Mouse (Mus musculus): ENCODE data around the gene Thada.

Gene Thada

GRCm38 (mm10) chr17:84478276-84478675 lies 12.3 kb upstream of the Thada start:
- ATAC-seq (ENCODE audit: insufficient number of reproducible peaks, low FRiP score, low TSS enrichment) = no peak

GRCm38 (mm10) chr17:84477176-84477575 lies 11.2 kb upstream of the Thada start:
- no peak for ATAC-seq (ENCODE audit: insufficient number of reproducible peaks, low FRiP score, low TSS enrichment)

- no peak for ATAC-seq (ENCODE audit: insufficient number of reproducible peaks, low FRiP score, low TSS enrichment)
Observed at GRCm38 (mm10) chr17:84474312-84474711, 8.3 kb upstream of the Thada start.

GRCm38 (mm10) chr17:84435012-84435411 lies 31.0 kb downstream of the Thada start:
- no peak for ATAC-seq (ENCODE audit: insufficient number of reproducible peaks, low FRiP score, low TSS enrichment)

GRCm38 (mm10) chr17:84434233-84434632 lies 31.8 kb downstream of the Thada start:
- ATAC-seq (ENCODE audit: insufficient number of reproducible peaks, low FRiP score, low TSS enrichment) = no peak

GRCm38 (mm10) chr17:84431991-84432390 lies 34.0 kb downstream of the Thada start:
- no peak for ATAC-seq (ENCODE audit: insufficient number of reproducible peaks, low FRiP score, low TSS enrichment)

GRCm38 (mm10) chr17:84424258-84424657 lies 41.7 kb downstream of the Thada start:
- ATAC-seq (ENCODE audit: insufficient number of reproducible peaks, low FRiP score, low TSS enrichment) = no peak

- no peak for ATAC-seq (ENCODE audit: insufficient number of reproducible peaks, low FRiP score, low TSS enrichment)
Observed at GRCm38 (mm10) chr17:84422916-84423315, 43.1 kb downstream of the Thada start.

- no peak for ATAC-seq (ENCODE audit: insufficient number of reproducible peaks, low FRiP score, low TSS enrichment)
Observed at GRCm38 (mm10) chr17:84422001-84422785, 43.8 kb downstream of the Thada start.

GRCm38 (mm10) chr17:84421042-84421441 lies 45.0 kb downstream of the Thada start:
- ATAC-seq (ENCODE audit: insufficient number of reproducible peaks, low FRiP score, low TSS enrichment) = no peak

GRCm38 (mm10) chr17:84420276-84420639 lies 45.7 kb downstream of the Thada start:
- no peak for ATAC-seq (ENCODE audit: insufficient number of reproducible peaks, low FRiP score, low TSS enrichment)

- ATAC-seq (ENCODE audit: insufficient number of reproducible peaks, low FRiP score, low TSS enrichment) = no peak
Observed at GRCm38 (mm10) chr17:84419326-84420275, 46.4 kb downstream of the Thada start.

- ATAC-seq (ENCODE audit: insufficient number of reproducible peaks, low FRiP score, low TSS enrichment) = no peak
Observed at GRCm38 (mm10) chr17:84415936-84416335, 50.1 kb downstream of the Thada start.

GRCm38 (mm10) chr17:84408731-84409130 lies 57.3 kb downstream of the Thada start:
- ATAC-seq (ENCODE audit: insufficient number of reproducible peaks, low FRiP score, low TSS enrichment) = no peak

GRCm38 (mm10) chr17:84405616-84406015 lies 60.4 kb downstream of the Thada start:
- ATAC-seq (ENCODE audit: insufficient number of reproducible peaks, low FRiP score, low TSS enrichment) = no peak

- no peak for ATAC-seq (ENCODE audit: insufficient number of reproducible peaks, low FRiP score, low TSS enrichment)
Observed at GRCm38 (mm10) chr17:84401796-84402195, 64.2 kb downstream of the Thada start.

- ATAC-seq (ENCODE audit: insufficient number of reproducible peaks, low FRiP score, low TSS enrichment) = no peak
Observed at GRCm38 (mm10) chr17:84399431-84399830, 66.6 kb downstream of the Thada start.

GRCm38 (mm10) chr17:84390026-84390425 lies 76.0 kb downstream of the Thada start:
- ATAC-seq (ENCODE audit: insufficient number of reproducible peaks, low FRiP score, low TSS enrichment) = no peak

GRCm38 (mm10) chr17:84386176-84386575 lies 79.8 kb downstream of the Thada start:
- ATAC-seq (ENCODE audit: insufficient number of reproducible peaks, low FRiP score, low TSS enrichment) = no peak

- ATAC-seq (ENCODE audit: insufficient number of reproducible peaks, low FRiP score, low TSS enrichment) = no peak
Observed at GRCm38 (mm10) chr17:84385696-84386095, 80.3 kb downstream of the Thada start.

GRCm38 (mm10) chr17:84384661-84385060 lies 81.3 kb downstream of the Thada start:
- no peak for ATAC-seq (ENCODE audit: insufficient number of reproducible peaks, low FRiP score, low TSS enrichment)
